16 mouse cellular contexts compared by ENCODE assay signal in the genomic region with DNA sequence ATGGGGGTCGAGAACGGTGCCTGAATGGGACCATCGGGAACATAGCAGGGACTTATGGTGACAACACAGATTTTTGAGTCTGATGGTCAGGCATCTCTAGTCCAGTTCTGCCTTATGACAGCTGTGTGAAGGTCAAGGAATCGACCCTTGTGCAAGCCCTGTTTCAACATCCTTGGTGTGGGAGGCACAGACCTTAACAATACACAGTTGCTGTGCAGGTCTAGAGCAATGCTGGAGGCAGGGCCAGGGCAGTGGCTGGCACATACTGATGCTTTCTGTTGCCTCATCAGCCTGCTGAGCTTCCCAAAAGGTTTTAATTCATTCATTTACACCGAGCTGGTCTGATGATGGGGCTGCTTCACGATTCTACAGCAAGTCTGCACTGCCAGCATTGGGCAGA. TPM values are rescaled to one million over a fixed set of nuclear protein-coding genes. Genes with fewer than 3 reads are reported as not detected.
A peak's percentile ranks its signal among the peaks of the same experiment; 100 is the strongest.
DNase-seq lines count a peak whose midpoint lies in the region; ATAC-seq and TF ChIP-seq lines count a peak whose summit lies in the region.
"Had no signal": no experiment of that assay in that cellular context is flagged by ENCODE, and none has a peak within 500 bp of the region (broad histone marks: within the 10 kb centered on the region; RNA-seq: fewer than 3 reads in every experiment).

No protein-coding gene starts in this region.

- peak; percentile 20 for DNase-seq in adrenal gland, adult 2 months
- DNase-seq in adrenal gland, adult 8-10 months = no peak
- no peak for DNase-seq in layer of hippocampus, adult 2 months (ENCODE audit: low spot score in 2 of 2)
- no peak for DNase-seq in layer of hippocampus, postnatal 36 days
- DNase-seq in stomach, postnatal 0 days (ENCODE audit: low spot score) = no peak
- no peak for DNase-seq in cerebellum, adult 8-10 months
- DNase-seq: cerebellum, postnatal 25 days; gastrocnemius, postnatal 14 days; heart, postnatal 4 days; right cerebral cortex, adult 18-20 months; thymus, postnatal 4 days had no signal

- H3K4me1 ChIP-seq in midbrain, embryonic 15.5 days = peaks cover 10% of the 10 kb centered on the region; the same call in 1 of the 2 replicates
- H3K4me1 ChIP-seq in midbrain, embryonic 13.5 days (replicated peaks) = peaks cover 18% of the 10 kb centered on the region
- H3K4me1 ChIP-seq in stomach, postnatal 0 days (replicated peaks; ENCODE audit: control insufficient read depth, insufficient read depth) = no peaks in the 10 kb centered on the region
- H3K4me1 ChIP-seq: limb, embryonic 15.5 days had no signal

- no peaks in the 10 kb centered on the region for H3K36me3 ChIP-seq in midbrain, embryonic 15.5 days (replicated peaks)
- no peaks in the 10 kb centered on the region for H3K36me3 ChIP-seq in midbrain, embryonic 13.5 days
- H3K36me3 ChIP-seq in stomach, postnatal 0 days (ENCODE audit: control insufficient read depth, insufficient read depth, low read length) = no peaks in the 10 kb centered on the region
- H3K36me3 ChIP-seq: heart, embryonic 12.5 days; limb, embryonic 15.5 days had no signal

- no peaks in the 10 kb centered on the region for H3K9me3 ChIP-seq in midbrain, embryonic 15.5 days
- H3K9me3 ChIP-seq in midbrain, embryonic 13.5 days = no peaks in the 10 kb centered on the region
- no peaks in the 10 kb centered on the region for H3K9me3 ChIP-seq in stomach, postnatal 0 days (ENCODE audit: control insufficient read depth, low read length)
- H3K9me3 ChIP-seq: heart, embryonic 12.5 days; limb, embryonic 15.5 days had no signal

- H3K4me2 ChIP-seq in midbrain, embryonic 15.5 days = no peak overlapping the region
- no peak overlapping the region for H3K4me2 ChIP-seq in midbrain, embryonic 13.5 days (replicated peaks)
- H3K4me2 ChIP-seq in stomach, postnatal 0 days (replicated peaks; ENCODE audit: low read depth) = no peak overlapping the region
- H3K4me2 ChIP-seq: heart, embryonic 12.5 days; limb, embryonic 15.5 days had no signal

- H3K27ac ChIP-seq in layer of hippocampus, adult 2 months = peak overlapping the region; percentile 19; the same call in 1 of the 2 replicates
- no peak overlapping the region for H3K27ac ChIP-seq in midbrain, embryonic 15.5 days
- H3K27ac ChIP-seq in midbrain, embryonic 13.5 days = no peak overlapping the region
- H3K27ac ChIP-seq in stomach, postnatal 0 days (replicated peaks) = 0 out of 2 replicates have a peak overlapping the region, but pooled peaks have one; percentile 40
- H3K27ac ChIP-seq: limb, embryonic 15.5 days had no signal

- no peaks in the 10 kb centered on the region for H3K27me3 ChIP-seq in midbrain, embryonic 15.5 days (replicated peaks)
- no peaks in the 10 kb centered on the region for H3K27me3 ChIP-seq in midbrain, embryonic 13.5 days
- no peaks in the 10 kb centered on the region for H3K27me3 ChIP-seq in stomach, postnatal 0 days (ENCODE audit: control insufficient read depth, insufficient read depth, low read length)
- H3K27me3 ChIP-seq: heart, embryonic 12.5 days; limb, embryonic 15.5 days had no signal

- no peak for TF ChIP-seq CTCF in layer of hippocampus, adult 2 months (conservative IDR thresholded peaks at IDR 0.05)
- no peak for TF ChIP-seq CTCF in stomach, postnatal 0 days (IDR thresholded peaks at IDR 0.05; ENCODE audit: low read depth)

- no peak overlapping the region for H3K4me3 ChIP-seq in layer of hippocampus, adult 2 months
- H3K4me3 ChIP-seq in midbrain, embryonic 15.5 days = no peak overlapping the region
- no peak overlapping the region for H3K4me3 ChIP-seq in midbrain, embryonic 13.5 days (replicated peaks)
- no peak overlapping the region for H3K4me3 ChIP-seq in stomach, postnatal 0 days (ENCODE audit: low read depth, low read length)
- H3K4me3 ChIP-seq: erythroblast, embryonic 14.5 days; heart, embryonic 12.5 days; limb, embryonic 15.5 days had no signal

- 0 out of 2 replicates have a peak, but pooled peaks have one; percentile 34 for ATAC-seq in midbrain, embryonic 15.5 days (replicated peaks)
- ATAC-seq in midbrain, embryonic 13.5 days = no peak
- no peak for ATAC-seq in stomach, postnatal 0 days (ENCODE audit: low FRiP score, low TSS enrichment)

- 88% methylated on average over 6 of the region's 6 CpGs for WGBS in midbrain, embryonic 15.5 days
- WGBS in midbrain, embryonic 13.5 days = 86% methylated on average over 6 of the region's 6 CpGs
- WGBS in stomach, postnatal 0 days = 78% methylated on average over 6 of the region's 6 CpGs

- TF ChIP-seq EP300 in stomach, postnatal 0 days (optimal IDR thresholded peaks at IDR 0.05) = no peak

- H3K9ac ChIP-seq in midbrain, embryonic 15.5 days = no peak overlapping the region
- H3K9ac ChIP-seq in midbrain, embryonic 13.5 days (replicated peaks) = no peak overlapping the region
- no peak overlapping the region for H3K9ac ChIP-seq in stomach, postnatal 0 days (ENCODE audit: low read length)
- H3K9ac ChIP-seq: heart, embryonic 12.5 days; limb, embryonic 15.5 days had no signal

RNA-seq across cellular contexts. Expression of gene Slc22a23, which starts 28.5 kb away (rescaled TPM):
- 10 to 100 TPM in 1 of 2 experiments, 1 to 10 TPM in 1; 5.8 to 10.2 TPM for total RNA-seq in adrenal gland, adult 2 months (2021)
- 13.5 and 14.2 TPM in 2 replicates for polyA plus RNA-seq in adrenal gland, adult 2 months (2012; rRNA removed)
- total RNA-seq in adrenal gland, adult 8-10 months (2022) = 1 to 10 TPM; 4.2 to 4.7 (median 4.5) TPM
- 10 to 100 TPM; 31.6 to 34.8 TPM for total RNA-seq in layer of hippocampus, adult 2 months (2021)
- 10 to 100 TPM; 36.0 to 36.5 TPM for total RNA-seq in layer of hippocampus, postnatal 36 days (2021)
- polyA plus RNA-seq in midbrain, embryonic 15.5 days (2015; fragmentation: Nextera tagmentation; extraction: Ambion mirVana) = 17.5 and 18.1 TPM in 2 replicates
- polyA plus RNA-seq in midbrain, embryonic 13.5 days (2015; fragmentation: Nextera tagmentation; extraction: Ambion mirVana) = 15.3 and 15.8 TPM in 2 replicates
- 6.9 and 7.5 TPM in 2 replicates for polyA plus RNA-seq in stomach, postnatal 0 days (2015; fragmentation: Nextera tagmentation; extraction: Ambion mirVana)

Comparison
In these comparisons a context has a peak if more than half of its experiments do, and no peak if none do; other contexts are left out.
1. H3K27ac ChIP-seq: peak in layer of hippocampus, adult 2 months (single experiment) and stomach, postnatal 0 days (single experiment); none in midbrain, embryonic 15.5 days (single experiment) and midbrain, embryonic 13.5 days (single experiment).